Mouse (Mus musculus): Measurements from ENCODE around the gene Chrd.

Gene Chrd

DNA sequence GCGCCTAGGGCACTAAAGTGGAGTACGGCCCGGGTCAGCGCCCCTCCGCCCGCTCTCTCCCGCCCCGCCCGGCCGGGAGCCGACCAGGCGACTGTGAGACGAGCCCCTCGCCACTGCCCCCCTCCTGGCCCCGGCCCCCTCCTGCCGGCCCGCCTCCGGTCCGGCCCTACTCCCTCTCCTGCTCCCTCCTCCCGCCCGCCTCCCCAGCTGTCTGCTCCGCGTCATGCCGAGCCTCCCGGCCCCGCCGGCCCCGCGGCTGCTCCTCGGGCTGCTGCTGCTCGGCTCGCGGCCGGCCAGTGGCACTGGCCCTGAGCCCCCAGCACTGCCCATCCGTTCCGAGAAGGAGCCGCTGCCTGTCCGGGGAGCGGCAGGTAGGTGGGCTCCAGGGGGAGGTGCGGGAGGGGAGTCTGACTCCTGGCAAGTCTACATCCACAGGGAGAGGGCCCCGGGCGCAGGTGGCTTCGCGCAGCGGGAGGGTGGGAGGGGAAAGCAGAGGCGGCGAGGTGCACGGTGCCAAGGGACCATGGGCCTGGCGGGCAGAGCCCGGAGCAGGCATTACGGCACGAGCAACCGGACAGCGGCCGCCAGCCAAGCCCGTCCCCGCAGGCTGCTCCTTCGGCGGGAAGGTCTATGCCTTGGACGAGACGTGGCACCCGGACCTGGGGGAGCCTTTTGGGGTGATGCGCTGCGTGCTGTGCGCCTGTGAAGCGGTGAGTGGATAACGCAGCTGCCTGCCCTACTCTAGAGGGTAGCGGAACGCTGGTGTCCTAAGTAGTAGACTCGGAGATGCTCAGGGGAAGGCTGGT is at the start of gene Chrd:
Gene Chrd (plus strand): TSS at position 203 of the 806 bp plus-strand sequence.
- peak; percentile 71 for DNase-seq (ENCODE audit: extremely low read depth, insufficient read length, low spot score)

DNA sequence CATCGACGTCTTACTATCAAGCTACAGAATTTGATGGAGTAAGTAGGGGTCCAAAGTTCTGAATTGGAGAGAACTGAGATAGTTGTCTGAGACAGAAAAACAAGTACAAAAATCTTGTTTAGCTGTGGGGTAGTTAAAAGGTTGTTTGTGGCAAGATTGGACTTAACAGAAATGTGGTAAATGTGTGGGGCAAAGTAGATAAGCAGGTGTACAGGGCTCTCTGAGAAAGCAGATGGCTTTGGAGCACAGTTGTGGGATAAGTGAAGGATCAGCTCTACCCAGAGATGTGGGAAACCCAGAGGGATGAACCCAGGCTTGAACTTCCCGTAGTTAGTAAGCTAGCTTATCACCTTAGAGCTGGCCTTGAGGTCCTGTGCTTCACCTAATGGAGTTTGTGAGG is 42.2 kb upstream of the Chrd start:
- DNase-seq (ENCODE audit: extremely low read depth, insufficient read length, low spot score), result no peak

DNA sequence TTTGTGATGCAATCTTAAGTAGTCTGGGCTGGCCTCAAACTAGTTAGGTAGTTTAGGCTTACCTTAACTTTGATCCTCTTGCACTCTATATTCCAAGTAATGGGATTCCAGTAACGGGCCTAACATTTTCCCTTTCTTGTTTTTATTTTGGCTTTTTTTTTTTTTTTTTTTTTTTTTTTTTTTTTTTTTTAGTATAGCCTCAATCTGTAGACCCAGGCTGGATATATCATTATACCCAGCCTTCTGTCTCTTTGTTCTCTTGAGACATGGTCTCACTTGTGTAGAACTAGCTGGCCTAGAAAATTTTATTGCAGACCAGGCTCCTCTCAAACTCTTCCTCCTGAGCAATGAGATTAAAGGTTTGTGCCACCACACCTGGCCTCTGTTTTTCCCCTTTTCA is 41.3 kb upstream of the Chrd start:
- no peak for DNase-seq (ENCODE audit: extremely low read depth, insufficient read length, low spot score)

DNA sequence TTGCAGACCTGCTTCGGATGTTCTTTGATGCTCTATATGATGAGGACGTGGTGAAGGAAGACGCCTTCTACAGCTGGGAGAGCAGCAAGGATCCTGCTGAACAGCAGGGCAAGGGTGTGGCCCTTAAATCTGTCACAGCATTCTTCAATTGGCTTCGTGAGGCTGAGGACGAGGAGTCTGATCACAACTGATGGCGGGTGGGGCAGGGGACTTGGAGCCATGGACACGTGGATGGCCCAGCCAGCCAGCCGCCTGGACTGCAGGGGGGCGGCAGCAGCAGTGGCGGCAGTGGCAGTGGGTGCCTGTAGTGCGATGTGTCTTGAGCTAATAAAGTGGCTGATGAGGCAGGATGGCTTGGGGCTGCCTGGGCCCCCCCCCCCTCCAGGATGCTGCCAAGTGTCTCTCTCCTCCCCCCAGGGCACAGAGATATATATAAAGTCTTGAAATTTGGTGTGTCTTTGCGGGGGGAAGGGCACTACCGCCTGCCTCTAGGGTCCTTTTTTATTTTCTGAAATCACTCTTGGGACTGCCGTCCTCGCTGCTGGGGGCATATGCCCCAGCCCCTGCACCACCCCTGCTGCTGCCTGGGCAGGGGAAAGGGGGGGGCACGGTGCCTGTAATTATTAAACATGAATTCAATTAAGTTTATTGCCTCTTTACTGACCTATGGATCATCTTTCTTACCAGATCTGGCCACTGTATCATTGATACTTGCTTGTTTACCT is 40.5 kb upstream of the Chrd start:
- no peak for DNase-seq (ENCODE audit: extremely low read depth, insufficient read length, low spot score)

DNA sequence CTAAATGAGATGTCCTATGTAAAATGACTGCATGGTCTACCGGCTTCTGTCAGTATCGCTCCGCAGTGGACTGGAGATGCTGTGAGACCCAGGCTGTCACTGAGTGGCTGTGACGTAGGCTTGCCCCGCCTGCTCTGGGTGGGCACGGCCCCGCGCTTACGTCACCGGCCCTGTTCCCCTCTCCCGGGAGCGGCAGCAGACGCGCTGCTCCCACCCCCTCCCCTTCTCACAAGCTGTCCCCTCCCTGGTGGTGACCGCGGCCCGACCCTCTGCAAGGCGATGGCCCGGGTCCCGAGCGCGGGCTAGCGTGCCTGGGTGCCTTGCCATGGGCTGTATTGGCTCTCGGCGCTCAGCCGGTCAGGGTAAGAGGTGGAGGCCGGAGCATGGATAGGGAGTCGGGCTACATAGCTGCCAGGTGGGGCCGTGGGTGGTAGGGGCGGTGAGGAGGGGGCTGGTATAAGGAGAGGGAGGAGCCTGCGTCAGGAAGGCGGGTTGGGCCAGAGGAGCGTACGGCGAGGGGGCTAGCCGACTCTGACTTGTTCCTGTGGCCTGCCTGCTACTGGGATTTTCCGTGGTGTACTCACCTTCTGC is 39.7 kb upstream of the Chrd start, which contains the start of gene Fam131a:
Gene Fam131a (plus strand): TSS at position 131 of the 591 bp plus-strand sequence.
- DNase-seq (ENCODE audit: extremely low read depth, insufficient read length, low spot score), result peak; percentile 56

DNA sequence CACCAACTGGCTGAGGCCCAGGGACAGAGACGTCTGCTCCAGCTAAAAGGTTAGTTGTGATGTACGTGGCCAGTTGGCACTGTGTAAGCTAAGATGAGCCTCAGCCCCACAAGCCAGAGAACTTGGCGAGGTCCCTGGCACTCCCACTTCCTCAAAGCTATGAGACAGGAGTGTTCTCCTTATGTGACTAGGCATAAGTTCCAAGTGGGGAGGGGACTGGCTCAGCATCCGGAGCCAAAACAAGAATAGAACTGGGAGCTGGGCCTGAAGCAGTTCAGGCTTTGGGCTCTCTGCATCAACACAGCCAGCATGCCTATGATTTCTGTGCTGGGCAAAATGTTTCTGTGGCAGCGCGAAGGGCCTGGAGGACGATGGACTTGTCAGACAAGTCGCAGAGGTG is 38.1 kb upstream of the Chrd start:
- DNase-seq (ENCODE audit: extremely low read depth, insufficient read length, low spot score), result no peak

DNA sequence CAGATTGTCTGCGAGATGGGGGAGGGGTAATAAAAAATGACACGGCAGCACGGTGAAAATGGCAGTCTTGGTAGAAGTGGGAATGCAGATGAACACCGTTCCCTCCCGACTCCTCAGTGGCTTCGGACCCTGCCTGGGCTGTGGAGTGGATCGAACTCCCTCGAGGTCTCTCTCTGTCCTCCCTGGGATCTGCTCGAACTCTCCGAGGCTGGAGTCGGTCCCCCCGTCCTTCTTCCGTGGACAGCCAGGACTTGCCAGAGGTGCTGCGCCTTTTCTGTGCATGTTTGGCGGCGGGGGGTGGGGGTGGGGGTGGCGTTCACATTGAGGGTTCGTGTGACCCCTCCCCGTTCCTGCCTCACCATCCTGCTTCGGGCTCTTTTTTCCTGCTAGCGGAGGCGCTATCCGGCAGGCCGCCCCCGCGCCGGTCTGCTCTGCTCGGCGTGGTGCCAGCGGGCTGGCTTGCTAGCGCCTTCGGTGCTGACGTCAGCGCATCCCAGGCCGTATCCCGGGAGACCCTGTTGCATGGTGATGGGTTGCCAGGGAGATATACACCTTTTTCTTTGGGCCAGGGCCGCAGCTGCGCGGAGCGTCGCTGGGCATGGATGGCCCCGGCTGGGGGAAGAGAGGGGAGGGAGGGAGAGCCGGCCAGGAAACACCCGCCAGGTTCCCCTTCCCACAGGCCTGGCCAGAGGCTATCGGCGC is 37.2 kb upstream of the Chrd start:
- no peak for DNase-seq (ENCODE audit: extremely low read depth, insufficient read length, low spot score)

DNA sequence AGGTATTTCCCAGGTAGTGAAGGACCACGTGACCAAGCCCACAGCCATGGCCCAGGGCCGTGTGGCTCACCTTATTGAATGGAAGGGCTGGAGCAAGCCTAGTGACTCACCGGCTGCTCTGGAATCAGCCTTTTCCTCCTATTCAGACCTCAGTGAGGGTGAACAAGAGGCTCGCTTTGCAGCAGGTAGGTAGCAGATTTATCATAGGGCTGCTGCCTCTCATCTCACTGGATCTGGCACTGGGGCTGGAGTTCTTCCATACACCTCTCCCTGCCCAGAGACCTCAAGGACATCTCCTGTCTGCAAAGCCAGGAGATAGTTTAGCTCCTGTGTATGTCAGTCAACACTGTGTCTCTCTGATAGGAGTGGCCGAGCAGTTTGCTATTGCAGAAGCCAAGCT is 33.7 kb upstream of the Chrd start:
- no peak for DNase-seq (ENCODE audit: extremely low read depth, insufficient read length, low spot score)

DNA sequence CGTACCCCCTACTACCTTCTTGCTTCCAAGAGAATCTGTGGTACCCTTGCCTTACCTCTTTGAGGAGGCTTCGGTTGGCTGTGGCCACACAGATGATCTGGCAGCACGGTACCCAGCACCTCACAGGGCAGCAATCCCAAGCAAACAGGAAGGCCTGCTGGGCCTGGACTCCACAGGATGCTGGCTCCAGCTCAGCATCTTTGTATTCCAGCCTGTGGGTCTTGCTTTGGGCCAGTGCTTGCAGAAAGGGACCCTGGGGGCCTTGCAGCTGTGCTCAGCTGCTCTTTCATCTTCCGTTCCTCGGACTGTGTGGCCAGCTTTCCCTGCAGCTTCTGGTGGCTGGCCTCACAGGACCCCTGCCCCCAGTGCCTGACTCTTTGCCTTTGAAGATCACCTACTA is 32.9 kb upstream of the Chrd start:
- no peak for DNase-seq (ENCODE audit: extremely low read depth, insufficient read length, low spot score)

DNA sequence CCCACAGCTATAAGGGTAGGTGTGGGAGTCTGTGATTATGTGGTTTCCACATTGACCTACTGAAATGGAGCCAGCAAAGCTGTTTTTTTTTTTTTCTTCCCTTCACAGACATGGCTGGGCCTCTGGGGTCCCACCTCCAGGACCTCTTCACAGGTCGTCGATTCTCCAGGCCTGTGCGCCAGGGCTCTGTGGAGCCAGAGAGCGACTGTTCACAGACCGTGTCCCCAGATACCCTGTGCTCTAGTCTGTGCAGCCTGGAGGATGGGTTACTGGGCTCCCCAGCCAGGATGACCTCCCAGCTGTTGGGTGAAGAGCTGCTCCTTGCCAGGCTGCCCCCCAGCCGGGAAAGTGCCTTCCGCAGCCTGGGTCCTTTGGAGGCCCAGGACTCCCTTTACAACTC is 31.6 kb upstream of the Chrd start:
- no peak for DNase-seq (ENCODE audit: extremely low read depth, insufficient read length, low spot score)

DNA sequence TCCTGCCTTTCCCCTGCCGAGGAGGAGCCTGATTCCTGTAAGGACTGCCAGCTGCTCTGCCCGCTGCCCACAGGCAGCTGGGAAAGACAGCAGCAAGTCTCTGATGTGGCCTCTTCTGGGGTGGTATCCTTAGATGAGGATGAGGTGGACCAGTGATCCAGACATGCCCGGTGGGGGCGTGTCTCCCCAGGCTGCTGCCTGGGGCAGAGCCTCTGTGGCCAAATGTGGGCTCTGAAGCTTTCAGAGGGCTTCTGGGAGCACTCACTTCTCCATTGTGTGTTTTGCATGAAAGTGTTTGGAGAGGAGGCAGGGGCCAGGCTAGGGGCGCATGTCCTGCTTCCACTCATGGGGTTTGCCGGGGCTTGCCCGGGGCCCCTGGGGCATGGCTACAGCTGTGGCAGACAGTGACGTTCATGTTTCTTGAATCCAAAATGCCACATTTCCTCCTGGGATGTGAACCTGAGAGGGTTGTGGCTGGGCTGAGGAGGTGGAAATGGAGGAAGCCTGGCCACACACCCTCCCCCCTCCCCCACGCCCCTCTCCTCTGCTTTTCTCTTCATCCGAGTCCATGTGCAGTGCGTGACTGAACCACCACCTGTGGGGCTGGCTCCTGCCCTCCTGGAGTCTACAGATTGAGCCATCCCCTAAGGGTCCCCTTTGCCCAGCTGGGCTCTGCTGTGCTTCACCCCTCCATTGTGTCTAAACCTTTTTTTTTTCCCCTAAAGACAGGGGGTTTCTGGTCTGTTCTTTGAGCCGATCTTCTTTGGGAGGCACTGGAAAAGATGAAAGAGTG is 31.0 kb upstream of the Chrd start:
- DNase-seq (ENCODE audit: extremely low read depth, insufficient read length, low spot score), result no peak

DNA sequence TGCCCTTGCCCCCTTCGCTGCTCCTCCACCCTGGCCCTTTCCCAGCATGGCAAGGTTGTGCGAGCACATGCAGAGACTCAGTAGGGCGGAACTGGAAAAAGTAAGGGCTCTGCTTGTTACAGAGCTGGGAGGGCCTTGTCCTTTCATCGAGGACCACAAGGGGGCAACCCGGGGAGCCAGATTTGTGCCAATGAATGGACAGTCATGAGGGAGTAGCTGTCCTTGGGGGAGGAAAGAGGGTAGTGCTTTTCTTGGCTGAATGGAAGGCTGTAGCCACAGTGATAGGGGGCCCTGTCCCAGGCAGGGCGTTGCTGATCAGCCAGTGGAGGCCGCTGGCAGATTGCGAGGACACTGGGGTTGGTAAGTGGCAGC is 30.4 kb upstream of the Chrd start:
- DNase-seq (ENCODE audit: extremely low read depth, insufficient read length, low spot score), result peak; percentile 63

DNA sequence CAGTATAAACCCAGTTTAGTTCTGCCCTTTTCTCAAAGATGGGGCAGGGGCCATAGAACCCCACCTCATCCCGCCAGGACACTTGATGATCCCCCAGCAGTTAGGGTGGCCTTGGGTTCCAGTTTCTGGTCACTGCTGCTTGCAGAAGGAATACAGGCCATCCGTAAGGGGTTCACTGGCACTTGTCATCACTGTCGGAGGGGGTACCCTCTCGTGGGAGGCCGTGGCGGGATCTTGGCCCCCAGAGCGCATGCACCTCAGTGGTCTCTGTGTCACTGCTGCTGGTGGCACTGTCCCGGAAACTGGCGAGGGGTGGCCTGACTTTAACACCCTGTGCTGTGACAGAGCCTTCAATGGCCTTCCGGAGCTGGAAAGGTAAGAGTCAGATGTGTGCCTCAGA is 29.9 kb upstream of the Chrd start:
- DNase-seq (ENCODE audit: extremely low read depth, insufficient read length, low spot score), result no peak

DNA sequence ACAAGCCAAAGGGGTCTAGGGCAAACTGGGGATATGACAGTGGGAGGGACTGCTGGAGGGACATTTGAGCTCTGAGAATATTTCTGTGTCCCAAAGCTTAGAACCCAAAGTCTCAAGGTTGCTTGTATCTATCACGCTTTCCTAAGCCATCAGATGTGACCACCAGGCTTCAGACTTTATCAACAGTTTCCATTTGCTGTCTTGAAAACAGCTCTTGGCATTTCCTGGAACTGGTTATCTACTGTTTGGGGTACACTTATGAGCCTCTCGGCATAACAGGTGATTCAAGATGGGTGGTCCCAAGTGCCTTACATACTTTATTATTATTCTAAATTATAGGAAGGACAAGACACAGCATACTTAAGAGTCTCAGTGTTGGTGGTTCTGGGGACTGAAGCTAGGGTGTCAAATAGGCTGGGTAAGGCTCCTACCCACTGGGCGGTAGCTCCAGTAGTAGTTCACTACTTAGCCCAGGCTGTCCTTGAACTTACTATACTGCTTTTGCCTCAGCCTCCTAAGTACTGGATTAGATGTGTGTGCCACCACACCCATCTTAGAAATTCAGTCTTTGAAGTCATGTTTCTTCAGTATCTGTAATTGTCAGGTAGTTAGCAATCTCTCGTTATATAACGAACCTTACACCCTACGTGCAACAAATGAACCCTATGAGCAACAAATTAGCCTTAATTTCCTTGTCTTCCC is 29.1 kb upstream of the Chrd start:
- DNase-seq (ENCODE audit: extremely low read depth, insufficient read length, low spot score), result no peak

DNA sequence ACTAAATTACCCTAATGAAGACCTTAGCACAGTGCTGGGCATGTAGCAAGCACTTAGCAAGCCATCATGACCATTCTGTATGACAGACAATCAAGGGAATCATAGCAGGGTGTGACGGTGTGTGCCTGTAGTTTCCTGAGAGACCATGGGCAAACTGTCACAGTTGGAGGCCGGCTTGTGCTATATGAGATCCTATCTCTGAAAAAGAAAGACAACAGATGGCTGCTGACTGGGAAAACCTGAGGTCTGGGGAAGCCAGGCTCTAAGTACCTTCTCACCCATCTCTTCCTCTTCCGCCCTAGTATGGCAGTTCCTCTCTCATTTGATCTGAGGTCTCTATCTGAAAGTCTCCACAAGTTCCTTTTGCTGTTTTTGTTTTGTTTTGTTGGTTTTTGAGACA is 27.1 kb upstream of the Chrd start:
- DNase-seq (ENCODE audit: extremely low read depth, insufficient read length, low spot score), result no peak

DNA sequence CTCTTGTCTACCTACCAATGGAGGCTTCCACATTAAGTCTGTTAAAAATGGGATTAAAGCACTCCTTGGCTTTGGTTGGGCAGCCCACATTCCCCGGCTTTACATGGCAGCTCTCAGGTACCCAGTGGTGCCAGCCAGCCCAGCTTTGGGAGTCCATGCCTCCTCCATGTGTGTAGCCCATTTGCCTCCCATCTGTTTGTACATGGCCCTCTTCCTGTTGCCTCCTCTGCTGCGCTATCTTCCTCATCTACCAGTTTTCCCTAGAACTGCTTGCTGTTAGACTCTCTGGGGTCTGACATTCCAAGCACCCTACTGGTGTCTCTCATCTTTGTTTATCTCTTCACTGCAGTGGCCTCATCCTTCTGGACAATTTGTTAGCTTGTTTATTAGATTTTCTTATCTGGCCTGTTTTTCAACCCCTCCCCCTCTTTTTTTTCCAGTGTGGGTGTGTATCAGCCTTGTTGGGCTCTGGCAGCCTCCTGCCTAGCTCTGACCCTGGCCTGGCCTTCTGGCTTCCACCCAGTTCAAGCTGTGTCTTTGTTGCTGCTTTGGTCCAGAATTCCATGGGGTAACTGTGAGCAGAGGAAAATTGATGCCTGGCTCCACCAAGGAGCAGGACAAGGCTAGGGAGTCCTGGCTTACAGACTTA is 26.4 kb upstream of the Chrd start:
- DNase-seq (ENCODE audit: extremely low read depth, insufficient read length, low spot score), result no peak

DNA sequence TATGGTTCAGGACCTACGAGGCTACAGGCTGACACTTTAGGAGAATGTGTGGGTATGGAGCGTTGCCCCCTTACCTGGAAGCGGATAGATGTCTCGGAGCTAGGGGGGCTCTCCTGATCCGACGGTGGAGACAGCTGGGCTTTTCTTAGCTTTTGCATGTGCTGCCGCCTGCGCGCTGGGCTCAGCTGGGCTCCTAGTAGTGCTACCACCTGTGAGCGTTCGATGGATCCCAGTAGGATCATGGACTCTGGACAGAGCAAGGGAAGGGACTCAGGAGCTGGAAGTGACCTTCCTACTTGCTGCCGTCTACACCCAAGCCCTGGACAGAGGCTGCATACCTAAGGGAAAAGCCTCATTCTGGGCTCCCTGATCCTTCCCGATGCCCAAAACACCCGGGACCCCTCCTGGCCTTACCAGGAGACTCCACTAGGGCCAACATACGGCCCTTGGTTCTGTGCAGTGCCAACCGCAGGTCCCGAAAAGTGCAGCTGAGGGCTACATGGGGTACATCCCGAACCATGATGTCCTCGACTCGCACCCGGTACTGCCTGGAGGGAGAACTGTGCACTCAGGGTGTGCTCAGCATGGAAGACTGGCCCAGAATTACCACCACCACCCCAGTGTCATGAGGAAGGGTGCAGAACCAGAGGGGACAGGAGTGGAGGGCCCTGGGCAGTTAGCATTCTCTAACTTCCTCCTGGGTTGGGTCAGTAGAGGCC is 24.5 kb upstream of the Chrd start:
- no peak for DNase-seq (ENCODE audit: extremely low read depth, insufficient read length, low spot score)

DNA sequence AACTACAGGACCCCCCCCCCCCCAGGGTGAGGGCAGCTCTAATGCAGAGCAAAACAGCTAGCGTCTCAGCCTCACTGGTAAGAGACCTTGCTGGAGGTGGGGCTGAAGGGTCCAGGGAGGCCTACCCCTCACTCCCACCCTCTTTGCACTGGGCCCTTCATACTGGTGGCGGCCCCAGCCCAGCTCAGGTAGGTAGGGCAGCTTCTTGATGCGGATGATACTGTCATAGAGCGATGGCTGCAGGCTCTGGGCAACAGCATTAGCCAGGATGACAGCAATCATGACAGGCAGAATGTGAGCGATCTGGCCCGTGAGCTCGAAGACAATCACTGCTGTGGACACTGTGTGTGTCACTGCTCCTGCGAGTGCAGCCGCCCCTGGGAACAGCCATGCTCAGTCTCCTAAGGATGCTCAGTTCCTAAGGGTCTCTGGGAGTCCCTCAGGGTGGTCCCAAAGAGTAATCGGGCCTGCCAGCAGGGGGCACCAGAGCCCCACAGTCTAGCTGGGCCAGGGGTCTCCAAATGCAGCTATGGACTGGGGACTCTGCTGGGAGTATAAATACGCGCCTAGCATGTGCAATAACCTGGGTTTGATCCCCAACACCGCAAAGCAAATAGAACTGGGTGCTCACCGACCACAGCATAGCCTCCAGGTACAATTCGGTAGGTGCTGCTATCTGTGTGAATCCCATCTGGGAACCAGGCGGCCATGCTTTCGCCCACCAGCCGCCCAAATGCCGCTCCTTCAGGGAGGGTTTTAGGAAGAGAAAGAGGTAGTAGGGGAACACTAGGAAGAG is 23.8 kb upstream of the Chrd start:
- DNase-seq (ENCODE audit: extremely low read depth, insufficient read length, low spot score), result no peak

Measured in 3134 (cell line).